Mouse (Mus musculus): ENCODE measurements around the gene Lrch4. TPM values are rescaled to one million over a fixed set of nuclear protein-coding genes. Genes with fewer than 3 reads are reported as not detected.

The Lrch4 gene
- 22.7 and 23.9 TPM in 2 replicates for polyA plus RNA-seq (2014; fragmentation: Nextera tagmentation; extraction: Ambion mirVana)

- 1% methylated on average over 45 of the region's 46 CpGs for WGBS
- no peaks in the 10 kb centered on the region for H3K9me3 ChIP-seq (ENCODE audit: control insufficient read depth, low read length)
- H3K36me3 ChIP-seq (ENCODE audit: control insufficient read depth, insufficient read depth, low read length), result peaks cover 17% of the 10 kb centered on the region
- H3K27me3 ChIP-seq (ENCODE audit: control insufficient read depth, insufficient read depth, low read length), result no peaks in the 10 kb centered on the region
- peak within 1 kb of the TSS; percentile 95 for H3K9ac ChIP-seq (ENCODE audit: low read length)
- H3K4me3 ChIP-seq (ENCODE audit: control insufficient read depth in 1 of 2, insufficient read depth in 1 of 2, low read depth in 1 of 2, low read length in 2 of 2), result peak within 1 kb of the TSS; percentile 87 to 89
- peak; percentile 96 for ATAC-seq (ENCODE audit: insufficient number of reproducible peaks, insufficient read depth, low FRiP score, low read depth)
- peak within 1 kb of the TSS; percentile 93 to 95 for H3K27ac ChIP-seq (replicated peaks in 1 of 2; ENCODE audit: control insufficient read depth in 1 of 2, insufficient read depth in 1 of 2, low read depth in 2 of 2, low read length in 2 of 2)
- H3K4me1 ChIP-seq (ENCODE audit: control insufficient read depth in 2 of 2, insufficient read depth in 2 of 2, low read length in 2 of 2), result peaks cover 21 to 29% of the 10 kb centered on the region in 2 experiments
- peak within 1 kb of the TSS; percentile 96 for H3K4me2 ChIP-seq (ENCODE audit: low read length)
These were observed at the start of gene Lrch4, which contains the start of the genes Fbxo24 and Gm20605 for GRCm38 (mm10) chr5:137628498-137629305. TSS of gene Lrch4 (plus strand) at chr5:137629121. TSS of gene Fbxo24 (minus strand) at chr5:137629002. TSS of gene Gm20605 (plus strand) at chr5:137629175.

GRCm38 (mm10) chr5:137580246-137580645 lies 48.7 kb upstream of the Lrch4 start:
- peaks cover 30% of the 10 kb centered on the region for H3K27me3 ChIP-seq (ENCODE audit: control insufficient read depth, insufficient read depth, low read length)
- no peaks in the 10 kb centered on the region for H3K36me3 ChIP-seq (ENCODE audit: control insufficient read depth, insufficient read depth, low read length)
- no peak overlapping the region for H3K4me3 ChIP-seq (ENCODE audit: control insufficient read depth in 1 of 2, insufficient read depth in 1 of 2, low read depth in 1 of 2, low read length in 2 of 2)
- WGBS, result 85% methylated on average over 6 of the region's 6 CpGs
- no peak overlapping the region for H3K4me2 ChIP-seq (ENCODE audit: low read length)
- H3K4me1 ChIP-seq (ENCODE audit: control insufficient read depth in 2 of 2, insufficient read depth in 2 of 2, low read length in 2 of 2), result peaks cover 0 to 6% of the 10 kb centered on the region in 2 experiments; a peak in 2 of 4 replicates
- no peak for ATAC-seq (ENCODE audit: insufficient number of reproducible peaks, insufficient read depth, low FRiP score, low read depth)
- H3K27ac ChIP-seq (replicated peaks in 1 of 2; ENCODE audit: control insufficient read depth in 1 of 2, insufficient read depth in 1 of 2, low read depth in 2 of 2, low read length in 2 of 2), result no peak overlapping the region
- H3K9me3 ChIP-seq (ENCODE audit: control insufficient read depth, low read length), result no peaks in the 10 kb centered on the region
- no peak overlapping the region for H3K9ac ChIP-seq (ENCODE audit: low read length)

- H3K9me3 ChIP-seq (ENCODE audit: control insufficient read depth, low read length), result no peaks in the 10 kb centered on the region
- no peak overlapping the region for H3K27ac ChIP-seq (replicated peaks in 1 of 2; ENCODE audit: control insufficient read depth in 1 of 2, insufficient read depth in 1 of 2, low read depth in 2 of 2, low read length in 2 of 2)
- H3K4me2 ChIP-seq (ENCODE audit: low read length), result no peak overlapping the region
- no peaks in the 10 kb centered on the region for H3K36me3 ChIP-seq (ENCODE audit: control insufficient read depth, insufficient read depth, low read length)
- ATAC-seq (ENCODE audit: insufficient number of reproducible peaks, insufficient read depth, low FRiP score, low read depth), result no peak
- no peak overlapping the region for H3K9ac ChIP-seq (ENCODE audit: low read length)
- no peak overlapping the region for H3K4me3 ChIP-seq (ENCODE audit: control insufficient read depth in 1 of 2, insufficient read depth in 1 of 2, low read depth in 1 of 2, low read length in 2 of 2)
- peaks cover 0 to 6% of the 10 kb centered on the region in 2 experiments; a peak in 2 of 4 replicates for H3K4me1 ChIP-seq (ENCODE audit: control insufficient read depth in 2 of 2, insufficient read depth in 2 of 2, low read length in 2 of 2)
- peaks cover 30% of the 10 kb centered on the region for H3K27me3 ChIP-seq (ENCODE audit: control insufficient read depth, insufficient read depth, low read length)
- 23% methylated on average over 8 of the region's 8 CpGs for WGBS
These were observed 46.2 kb upstream of the Lrch4 start for GRCm38 (mm10) chr5:137582702-137583101.

GRCm38 (mm10) chr5:137583670-137584169 lies 45.2 kb upstream of the Lrch4 start:
- H3K4me1 ChIP-seq (ENCODE audit: control insufficient read depth in 2 of 2, insufficient read depth in 2 of 2, low read length in 2 of 2), result peaks cover 0 to 6% of the 10 kb centered on the region in 2 experiments; a peak in 2 of 4 replicates
- H3K27ac ChIP-seq (replicated peaks in 1 of 2; ENCODE audit: control insufficient read depth in 1 of 2, insufficient read depth in 1 of 2, low read depth in 2 of 2, low read length in 2 of 2), result no peak overlapping the region
- WGBS, result 7% methylated on average over 27 of the region's 27 CpGs
- H3K36me3 ChIP-seq (ENCODE audit: control insufficient read depth, insufficient read depth, low read length), result no peaks in the 10 kb centered on the region
- H3K9me3 ChIP-seq (ENCODE audit: control insufficient read depth, low read length), result no peaks in the 10 kb centered on the region
- peak overlapping the region; percentile 66 for H3K4me2 ChIP-seq (ENCODE audit: low read length)
- peak overlapping the region; percentile 33 to 47 for H3K4me3 ChIP-seq (ENCODE audit: control insufficient read depth in 1 of 2, insufficient read depth in 1 of 2, low read depth in 1 of 2, low read length in 2 of 2)
- H3K27me3 ChIP-seq (ENCODE audit: control insufficient read depth, insufficient read depth, low read length), result peaks cover 30% of the 10 kb centered on the region
- no peak for ATAC-seq (ENCODE audit: insufficient number of reproducible peaks, insufficient read depth, low FRiP score, low read depth)
- H3K9ac ChIP-seq (ENCODE audit: low read length), result peak overlapping the region; percentile 39; the same call in 1 of the 2 replicates

GRCm38 (mm10) chr5:137584976-137585375 lies 43.9 kb upstream of the Lrch4 start:
- no peak for ATAC-seq (ENCODE audit: insufficient number of reproducible peaks, insufficient read depth, low FRiP score, low read depth)

GRCm38 (mm10) chr5:137590507-137590906 lies 38.4 kb upstream of the Lrch4 start:
- no peaks in the 10 kb centered on the region for H3K27me3 ChIP-seq (ENCODE audit: control insufficient read depth, insufficient read depth, low read length)
- no peaks in the 10 kb centered on the region for H3K4me1 ChIP-seq (ENCODE audit: control insufficient read depth in 2 of 2, insufficient read depth in 2 of 2, low read length in 2 of 2)
- H3K9ac ChIP-seq (ENCODE audit: low read length), result no peak overlapping the region
- H3K4me2 ChIP-seq (ENCODE audit: low read length), result no peak overlapping the region
- no peaks in the 10 kb centered on the region for H3K9me3 ChIP-seq (ENCODE audit: control insufficient read depth, low read length)
- WGBS, result 73% methylated on average over 5 of the region's 5 CpGs
- H3K4me3 ChIP-seq (ENCODE audit: control insufficient read depth in 1 of 2, insufficient read depth in 1 of 2, low read depth in 1 of 2, low read length in 2 of 2), result no peak overlapping the region
- no peak for ATAC-seq (ENCODE audit: insufficient number of reproducible peaks, insufficient read depth, low FRiP score, low read depth)
- H3K27ac ChIP-seq (replicated peaks in 1 of 2; ENCODE audit: control insufficient read depth in 1 of 2, insufficient read depth in 1 of 2, low read depth in 2 of 2, low read length in 2 of 2), result no peak overlapping the region
- H3K36me3 ChIP-seq (ENCODE audit: control insufficient read depth, insufficient read depth, low read length), result no peaks in the 10 kb centered on the region

More at GRCm38 (mm10) chr5:137584976-137585375, 43.9 kb upstream of the Lrch4 start:
- H3K9ac ChIP-seq (ENCODE audit: low read length), result no peak overlapping the region
- H3K4me3 ChIP-seq (ENCODE audit: control insufficient read depth in 1 of 2, insufficient read depth in 1 of 2, low read depth in 1 of 2, low read length in 2 of 2), result no peak overlapping the region
- H3K36me3 ChIP-seq (ENCODE audit: control insufficient read depth, insufficient read depth, low read length), result no peaks in the 10 kb centered on the region
- peaks cover 0 to 6% of the 10 kb centered on the region in 2 experiments; a peak in 2 of 4 replicates for H3K4me1 ChIP-seq (ENCODE audit: control insufficient read depth in 2 of 2, insufficient read depth in 2 of 2, low read length in 2 of 2)
- peaks cover 30% of the 10 kb centered on the region for H3K27me3 ChIP-seq (ENCODE audit: control insufficient read depth, insufficient read depth, low read length)
- no peak overlapping the region for H3K4me2 ChIP-seq (ENCODE audit: low read length)
- no peak overlapping the region for H3K27ac ChIP-seq (replicated peaks in 1 of 2; ENCODE audit: control insufficient read depth in 1 of 2, insufficient read depth in 1 of 2, low read depth in 2 of 2, low read length in 2 of 2)
- 30% methylated on average over 8 of the region's 8 CpGs for WGBS
- no peaks in the 10 kb centered on the region for H3K9me3 ChIP-seq (ENCODE audit: control insufficient read depth, low read length)

- H3K4me2 ChIP-seq (ENCODE audit: low read length), result no peak overlapping the region
- peaks cover 7% of the 10 kb centered on the region; the same call in 1 of the 2 replicates for H3K36me3 ChIP-seq (ENCODE audit: control insufficient read depth, insufficient read depth, low read length)
- H3K27me3 ChIP-seq (ENCODE audit: control insufficient read depth, insufficient read depth, low read length), result no peaks in the 10 kb centered on the region
- no peaks in the 10 kb centered on the region for H3K9me3 ChIP-seq (ENCODE audit: control insufficient read depth, low read length)
- no peak overlapping the region for H3K27ac ChIP-seq (replicated peaks in 1 of 2; ENCODE audit: control insufficient read depth in 1 of 2, insufficient read depth in 1 of 2, low read depth in 2 of 2, low read length in 2 of 2)
- no peak overlapping the region for H3K9ac ChIP-seq (ENCODE audit: low read length)
- H3K4me3 ChIP-seq (ENCODE audit: control insufficient read depth in 1 of 2, insufficient read depth in 1 of 2, low read depth in 1 of 2, low read length in 2 of 2), result no peak overlapping the region
- WGBS, result 85% methylated on average over 7 of the region's 7 CpGs
- peaks cover 5 to 10% of the 10 kb centered on the region in 2 experiments for H3K4me1 ChIP-seq (ENCODE audit: control insufficient read depth in 2 of 2, insufficient read depth in 2 of 2, low read length in 2 of 2)
- ATAC-seq (ENCODE audit: insufficient number of reproducible peaks, insufficient read depth, low FRiP score, low read depth), result no peak
These were observed 33.0 kb upstream of the Lrch4 start for GRCm38 (mm10) chr5:137595921-137596320.
